Mouse (Mus musculus): ENCODE results near the gene Sik2.

Sik2 gene

DNA sequence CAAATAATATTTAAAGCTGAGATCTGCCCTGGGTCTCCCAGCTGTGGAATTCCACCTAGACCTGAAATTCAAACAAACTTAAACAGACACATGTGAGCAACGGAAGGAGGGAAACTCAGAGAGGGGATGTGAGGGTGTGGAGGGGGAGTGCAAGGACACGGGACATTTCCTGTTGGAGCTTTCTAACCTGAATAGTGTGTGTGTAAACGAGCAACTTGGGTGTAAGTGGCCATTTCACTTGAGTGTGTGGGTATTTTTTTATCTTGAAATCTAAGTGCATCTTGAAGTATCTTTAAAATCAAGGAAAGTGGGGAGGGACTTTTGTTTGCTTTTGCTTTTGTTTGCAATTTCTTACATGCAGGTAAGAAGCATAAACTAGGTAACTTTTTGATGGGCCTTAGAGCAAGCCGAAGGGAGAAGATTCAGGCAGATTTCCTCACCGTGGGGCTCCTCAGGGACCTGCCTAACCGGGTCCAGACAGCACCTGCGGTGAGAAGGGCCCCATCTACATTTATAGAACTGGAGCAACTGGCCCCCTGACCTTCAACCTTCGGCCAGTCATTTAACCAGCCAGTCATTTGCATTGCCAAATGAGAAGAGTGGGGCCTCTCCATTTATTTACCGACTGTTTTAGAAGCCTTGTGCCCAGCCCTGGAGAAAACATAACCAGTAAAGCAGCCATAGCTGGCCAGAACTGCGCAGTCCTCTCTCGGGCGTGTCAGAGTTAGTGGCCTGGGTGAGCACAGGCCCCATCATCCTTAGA is 161.1 kb downstream of the Sik2 start:
- CTCF ChIA-PET = no interaction called here

DNA sequence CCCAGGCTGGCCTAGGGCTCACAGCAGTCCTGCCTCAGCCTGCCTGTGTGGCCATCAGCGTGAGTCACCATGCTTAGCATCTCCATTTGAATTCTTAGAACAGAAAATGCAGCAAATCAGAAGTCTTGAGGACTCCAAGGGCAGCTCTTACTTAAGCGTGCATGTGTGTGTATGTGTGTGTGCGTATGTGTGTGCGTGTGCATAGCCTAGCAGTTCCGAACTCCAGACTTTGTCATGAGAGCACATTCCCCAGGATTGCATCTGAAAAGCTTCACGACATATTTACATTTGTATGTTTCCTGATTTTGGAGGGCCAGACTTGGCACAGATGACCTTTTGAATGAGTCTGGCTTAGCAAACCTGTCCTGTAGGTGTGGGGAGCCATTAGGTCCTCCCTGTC is 161.7 kb downstream of the Sik2 start:
- CTCF ChIA-PET = interaction anchor here (0.6 kb wide), 1 partner anchor 42 kb away, joined by 3 read pairs; no protein-coding TSS in a partner anchor

DNA sequence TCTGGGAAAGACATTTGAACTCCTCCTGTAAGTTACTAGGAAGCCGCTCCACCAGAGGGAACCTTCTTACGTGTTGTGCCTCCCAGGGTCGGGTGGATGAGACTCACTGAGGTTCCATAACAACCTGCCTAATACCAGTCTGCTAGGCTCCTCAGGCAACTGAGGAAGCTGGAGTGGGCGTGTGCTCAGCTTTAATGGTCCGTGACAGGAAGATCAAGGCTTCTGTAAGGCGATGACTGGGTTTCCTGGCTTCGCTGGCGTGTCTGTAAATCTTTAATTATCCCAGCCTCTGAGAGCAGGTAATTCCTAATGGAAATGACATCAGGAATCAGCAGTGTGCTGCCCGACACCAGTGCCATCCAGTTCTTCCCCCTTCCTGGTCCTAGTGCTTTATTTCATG is 163.3 kb downstream of the Sik2 start:
- CTCF ChIA-PET = no interaction called here

DNA sequence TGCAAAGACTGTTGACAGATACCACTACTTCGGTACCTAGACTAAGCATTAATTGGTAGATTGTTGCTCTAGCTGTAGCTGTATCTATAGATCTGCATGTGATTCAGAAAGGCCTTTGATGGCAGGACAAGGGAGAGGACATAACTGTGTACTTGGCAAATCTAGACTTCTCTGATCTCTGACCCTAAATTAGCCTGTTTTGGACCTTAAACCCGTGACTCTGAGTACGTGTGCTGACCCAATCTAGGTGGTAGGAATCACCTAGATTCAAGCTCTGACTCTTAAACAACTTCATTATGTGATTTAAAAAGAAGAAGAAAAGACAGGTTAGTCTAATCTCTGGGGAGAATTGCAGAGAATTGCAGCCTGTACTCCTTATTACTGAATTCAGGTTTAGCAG is 163.8 kb downstream of the Sik2 start, which contains the start of gene Ppp2r1b:
TSS of gene Ppp2r1b (plus strand) at position 221 of the 400 bp plus-strand sequence.
- CTCF ChIA-PET = interaction anchor here (0.6 kb wide), 1 partner anchor 73 kb away, joined by 3 read pairs; no protein-coding TSS in a partner anchor

All from spleen, embryonic (tissue).